Mouse (Mus musculus) cerebellum, adult 9-11 months (tissue): Measurements from ENCODE around the gene Rufy1.

Source experiments
- DNase-seq: peaks from one replicate; pipeline ENCODE4 v3.0.0; 2022

The Rufy1 gene

DNA sequence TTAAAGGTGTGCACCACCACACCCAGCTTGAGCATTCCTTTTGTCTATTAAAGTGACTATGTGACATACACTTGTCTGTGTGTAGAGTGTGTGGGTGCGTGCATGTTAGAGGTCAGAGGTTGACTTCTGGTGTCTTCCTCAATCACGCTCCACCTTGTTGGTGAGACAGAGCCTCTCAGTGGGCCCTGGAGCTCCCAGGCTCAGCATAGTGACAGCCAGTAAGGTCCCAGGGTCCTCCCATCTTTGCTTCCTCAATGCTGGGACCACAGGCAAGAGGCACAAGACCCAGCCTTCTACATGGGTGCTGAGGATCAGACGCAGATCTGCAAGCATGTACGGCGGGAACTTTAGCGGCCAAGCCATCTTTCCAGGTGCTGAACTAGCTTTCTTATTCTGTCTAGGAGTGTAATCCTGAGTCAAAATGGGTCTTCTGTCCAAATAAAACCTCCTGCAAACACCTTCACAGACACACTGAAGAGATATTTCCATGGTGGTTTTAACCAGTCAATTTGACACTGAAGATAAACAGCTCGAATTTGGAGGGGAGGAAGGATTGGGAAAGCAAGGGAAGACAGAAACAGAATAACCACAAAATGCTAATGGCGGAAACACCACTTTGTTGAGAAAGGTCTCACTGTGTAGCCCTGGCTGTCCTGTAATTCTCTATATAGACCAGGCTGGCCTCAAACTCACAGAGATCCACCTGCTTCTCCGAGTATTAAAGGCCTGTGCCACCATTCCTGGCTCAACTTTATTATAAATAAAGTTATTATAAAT, 84.5 kb downstream of the Rufy1 start:
- DNase-seq = no peak

DNA sequence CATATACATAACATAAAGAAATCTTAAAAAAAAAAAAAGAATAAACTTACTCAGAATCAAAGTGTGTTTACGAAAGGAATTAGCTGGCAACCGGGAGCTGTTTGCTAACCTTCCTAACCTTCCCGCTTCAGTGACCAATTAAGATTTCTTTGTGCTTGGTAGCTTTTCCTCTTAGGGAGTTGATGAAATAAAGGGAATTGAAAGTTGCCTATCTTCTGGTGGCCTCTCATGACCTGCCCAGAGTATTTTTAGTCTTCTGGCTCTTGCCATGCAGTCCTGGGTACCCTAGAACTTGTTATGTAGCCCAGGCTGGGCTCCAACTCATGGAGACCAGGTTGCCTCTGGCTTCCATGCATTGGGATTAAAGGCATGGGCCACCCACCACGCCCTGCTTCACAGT, 85.4 kb downstream of the Rufy1 start:
- no peak for DNase-seq
